Mouse (Mus musculus) kidney, embryonic 14.5 days (tissue): ENCODE results near the gene Lst1. TPM values are rescaled to one million over a fixed set of nuclear protein-coding genes. Genes with fewer than 3 reads are reported as not detected.
A peak's percentile ranks its signal among the peaks of the same experiment; 100 is the strongest.

Experiments
- ATAC-seq: fragments of 200-750 bp; cut with Nextera tagmentation; 2 replicates; pipeline ENCODE4 v1.8.0; 2017; ENCODE audit warnings: moderate number of reproducible peaks, mild to moderate bottlenecking, moderate TSS enrichment, moderate library complexity; ENCODE audit not compliant: low FRiP score, low TSS enrichment
- H3K27ac ChIP-seq: fragments of 300-500 bp; sonication (generic); 2 replicates; pipeline ENCODE4 v1.5.1; 2014; ENCODE audit warnings: low read depth, mild to moderate bottlenecking, low read length, moderate library complexity, mixed read lengths
- H3K27me3 ChIP-seq: fragments of 300-500 bp; sonication (generic); 2 replicates; pipeline ENCODE4 v1.6.1; 2014; ENCODE audit warnings: mild to moderate bottlenecking, low read length; ENCODE audit not compliant: control insufficient read depth, insufficient read depth
- H3K36me3 ChIP-seq: fragments of 300-500 bp; sonication (generic); 2 replicates; pipeline ENCODE4 v1.6.1; 2014; ENCODE audit warnings: low read length, mixed read lengths; ENCODE audit not compliant: control insufficient read depth, insufficient read depth
- H3K4me1 ChIP-seq: fragments of 300-500 bp; sonication (generic); 2 replicates; pipeline ENCODE4 v1.6.1; 2014; ENCODE audit warnings: low read length, mixed read lengths; ENCODE audit not compliant: control insufficient read depth, insufficient read depth
- H3K4me2 ChIP-seq: fragments of 300-500 bp; sonication (generic); replicated peaks from 2 replicates; pipeline ENCODE4 v1.6.1; 2014; ENCODE audit warnings: low read depth, mild to moderate bottlenecking, low read length
- H3K4me3 ChIP-seq: fragments of 300-500 bp; sonication (generic); 2 replicates; pipeline ENCODE4 v1.5.1; 2014; ENCODE audit warnings: mild to moderate bottlenecking, low read length
- H3K9ac ChIP-seq: fragments of 300-500 bp; sonication (generic); 2 replicates; pipeline ENCODE4 v1.6.1; 2014; ENCODE audit warnings: low read depth, mild to moderate bottlenecking, low read length, moderate library complexity
- H3K9me3 ChIP-seq: fragments of 300-500 bp; sonication (generic); 2 replicates; pipeline ENCODE4 v1.6.1; 2016; ENCODE audit warnings: low read length; ENCODE audit not compliant: control insufficient read depth
- WGBS: fragments of 180-500 bp; shearing (Covaris S2); extraction: QIAGEN DNeasy Blood & Tissue Kit; methylation state at CpG from one replicate; pipeline ENCODE4 v1.1.7; 2014; 5-methylcytosine and 5-hydroxymethylcytosine counted together
- polyA plus RNA-seq: library from polyadenylated mRNA; unstranded; fragments of >200 nt; fragmentation: Nextera tagmentation; extraction: Ambion mirVana; gene quantifications from 2 replicates; pipeline ENCODE4 v1.2.1, GENCODE M21; 2014

Gene Lst1
- polyA plus RNA-seq, 1 experiment from 2014 or later = 12.2 TPM

DNA sequence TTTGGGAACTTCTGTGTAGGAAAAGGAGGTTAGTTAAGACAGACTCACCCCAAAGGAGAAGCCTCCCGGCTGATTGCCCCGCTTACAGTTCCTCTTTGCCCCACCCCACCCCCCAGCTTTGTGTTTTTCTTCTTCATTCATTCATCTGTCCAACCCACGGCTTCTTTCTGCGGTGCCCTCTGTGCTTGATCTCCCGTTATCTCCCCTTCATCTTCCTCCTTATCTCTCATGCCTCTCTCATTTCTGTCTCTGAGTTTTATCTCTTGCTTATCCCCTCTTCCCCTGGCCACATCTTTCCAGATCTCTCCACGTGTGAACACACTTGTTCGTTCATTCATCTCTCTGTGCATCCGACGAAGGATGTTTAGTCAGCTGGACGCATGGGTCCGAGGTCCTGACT, 12.9 kb upstream of the Lst1 start:
- H3K4me2 ChIP-seq = no peak overlapping the region
- no peak overlapping the region for H3K4me3 ChIP-seq
- no peaks in the 10 kb centered on the region for H3K36me3 ChIP-seq
- H3K9ac ChIP-seq = no peak overlapping the region
- 61% methylated on average over 11 of the region's 11 CpGs for WGBS
- peaks cover 2% of the 10 kb centered on the region for H3K4me1 ChIP-seq
- peaks cover 34% of the 10 kb centered on the region for H3K27me3 ChIP-seq
- no peaks in the 10 kb centered on the region for H3K9me3 ChIP-seq
- H3K27ac ChIP-seq = no peak overlapping the region
- ATAC-seq = no peak

- no peak overlapping the region for H3K27ac ChIP-seq
- no peaks in the 10 kb centered on the region for H3K9me3 ChIP-seq
- peaks cover 40% of the 10 kb centered on the region for H3K27me3 ChIP-seq
- no peaks in the 10 kb centered on the region for H3K36me3 ChIP-seq
- H3K4me2 ChIP-seq = no peak overlapping the region
- ATAC-seq = no peak
- no peak overlapping the region for H3K9ac ChIP-seq
- WGBS = 90% methylated on average over 11 of the region's 11 CpGs
- peaks cover 8% of the 10 kb centered on the region for H3K4me1 ChIP-seq
- H3K4me3 ChIP-seq = no peak overlapping the region
Observed at GRCm38 (mm10) chr17:35200398-35200797, 12.2 kb upstream of the Lst1 start.

DNA sequence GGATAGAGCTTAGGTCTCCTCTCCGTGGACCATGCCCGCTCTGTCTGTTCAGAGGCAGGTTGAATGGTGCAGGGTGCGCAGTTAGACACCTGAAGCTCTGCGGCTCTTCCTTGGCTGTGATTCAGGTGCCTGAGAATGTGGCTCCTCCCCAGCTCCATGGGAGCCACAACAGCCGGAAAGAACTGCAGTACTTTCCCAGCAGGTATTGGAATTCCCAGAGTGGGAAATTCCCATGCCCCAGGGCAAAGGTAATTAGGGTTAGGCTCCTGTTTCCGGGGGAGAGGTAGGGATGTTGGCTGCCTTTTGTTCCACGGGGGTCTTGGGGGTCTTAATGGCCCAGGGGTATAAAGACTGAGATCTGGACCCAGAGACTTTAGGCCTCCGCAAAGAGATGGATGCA, 10.7 kb upstream of the Lst1 start:
- 20% methylated on average over 8 of the region's 8 CpGs for WGBS

DNA sequence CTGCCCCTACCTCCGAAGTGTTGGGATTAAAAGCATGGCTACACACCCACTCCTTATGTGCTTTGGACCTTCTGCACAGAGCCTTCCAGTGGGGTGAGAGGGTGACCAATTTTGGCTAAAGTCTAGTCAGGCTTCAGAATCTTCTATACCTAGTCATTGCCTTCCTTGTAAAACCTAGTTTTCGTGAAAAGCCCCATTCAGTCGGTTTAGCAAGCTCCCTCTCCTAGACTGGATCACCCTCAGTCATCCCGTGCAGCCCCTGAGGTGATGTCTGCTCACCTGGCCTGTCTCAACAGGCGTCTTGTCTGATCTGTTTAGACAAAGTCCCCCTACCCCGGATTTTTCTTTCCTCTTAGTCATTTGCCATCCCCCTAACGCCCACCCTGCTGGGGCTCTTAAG, 9.8 kb upstream of the Lst1 start:
- Histone ChIP-seq H3K9me3 (no peaks in the 10 kb centered on the region), H3K4me1 (peaks cover 14% of the 10 kb centered on the region), H3K4me2 (no peak overlapping the region), H3K9ac (no peak overlapping the region), H3K27me3 (peaks cover 52% of the 10 kb centered on the region), H3K4me3 (no peak overlapping the region), H3K27ac (no peak overlapping the region), H3K36me3 (no peaks in the 10 kb centered on the region)
- 71% methylated on average over 7 of the region's 7 CpGs for WGBS
- no peak for ATAC-seq

More for the DNA sequence above, 10.7 kb upstream of the Lst1 start:
- Histone ChIP-seq H3K27me3 (peaks cover 52% of the 10 kb centered on the region), H3K9ac (no peak overlapping the region), H3K4me3 (no peak overlapping the region), H3K4me1 (peaks cover 12% of the 10 kb centered on the region), H3K4me2 (no peak overlapping the region), H3K27ac (no peak overlapping the region), H3K36me3 (no peaks in the 10 kb centered on the region), H3K9me3 (no peaks in the 10 kb centered on the region)
- no peak for ATAC-seq

DNA sequence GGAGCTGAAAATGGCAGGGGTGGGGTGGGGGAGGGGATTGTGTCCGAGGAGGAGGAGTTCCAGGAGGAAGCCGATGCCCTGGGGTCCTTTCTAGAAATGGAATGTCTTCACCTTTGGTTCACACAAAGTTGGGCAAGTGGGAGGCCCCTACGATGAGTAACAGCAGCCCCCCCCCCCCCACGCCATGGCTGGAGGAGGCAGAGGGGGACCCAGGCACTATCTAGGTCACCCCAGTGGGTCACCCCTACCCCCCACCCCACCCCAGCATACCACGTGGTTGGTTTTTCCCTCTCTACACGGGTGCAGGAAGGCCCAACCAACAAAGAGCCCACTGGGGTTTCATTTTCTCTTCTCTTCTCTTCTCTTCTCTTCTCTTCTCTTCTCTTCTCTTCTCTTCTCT, 8.9 kb upstream of the Lst1 start:
- Histone ChIP-seq H3K36me3 (no peaks in the 10 kb centered on the region), H3K4me1 (peaks cover 14% of the 10 kb centered on the region), H3K4me3 (no peak overlapping the region), H3K9me3 (no peaks in the 10 kb centered on the region), H3K4me2 (no peak overlapping the region), H3K27ac (no peak overlapping the region), H3K27me3 (peaks cover 45% of the 10 kb centered on the region), H3K9ac (no peak overlapping the region)
- WGBS = 57% methylated on average over 6 of the region's 6 CpGs
- no peak for ATAC-seq

DNA sequence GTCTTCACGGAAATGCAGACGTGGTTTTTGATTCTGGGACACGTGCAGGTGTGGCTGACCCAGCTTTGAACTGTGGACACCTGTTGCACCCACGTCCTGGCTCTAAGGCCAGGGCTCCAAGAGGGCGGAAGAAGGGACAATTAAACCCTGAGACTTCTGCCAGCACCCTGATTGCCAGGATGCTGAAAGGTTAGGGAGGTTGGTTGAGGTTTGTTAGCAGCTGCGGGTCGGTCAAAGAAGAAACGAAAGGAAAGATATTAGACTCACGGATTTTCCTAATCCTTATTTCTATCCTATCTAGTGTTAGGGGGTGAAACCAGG, 8.0 kb upstream of the Lst1 start:
- Histone ChIP-seq H3K9ac (no peak overlapping the region), H3K27ac (no peak overlapping the region), H3K4me2 (peak overlapping the region; percentile 65), H3K4me1 (peaks cover 14% of the 10 kb centered on the region), H3K27me3 (peaks cover 40% of the 10 kb centered on the region), H3K9me3 (no peaks in the 10 kb centered on the region), H3K4me3 (peak overlapping the region; percentile 41), H3K36me3 (no peaks in the 10 kb centered on the region)
- no peak for ATAC-seq
- WGBS = 30% methylated on average over 9 of the region's 9 CpGs

GRCm38 (mm10) chr17:35195631-35196320, 7.5 kb upstream of the Lst1 start:
- Histone ChIP-seq H3K27me3 (peaks cover 35% of the 10 kb centered on the region), H3K4me2 (peak overlapping the region; percentile 65), H3K4me1 (peaks cover 14% of the 10 kb centered on the region), H3K9ac (peak overlapping the region; percentile 32; the same call in 1 of the 2 replicates), H3K36me3 (no peaks in the 10 kb centered on the region), H3K4me3 (peak overlapping the region; percentile 41), H3K9me3 (no peaks in the 10 kb centered on the region), H3K27ac (no peak overlapping the region)
- WGBS = 1% methylated on average over 66 of the region's 66 CpGs
- peak; percentile 84 for ATAC-seq

- peak overlapping the region; percentile 65 for H3K4me2 ChIP-seq
- H3K36me3 ChIP-seq = no peaks in the 10 kb centered on the region
- peak overlapping the region; percentile 32 for H3K9ac ChIP-seq
- H3K27ac ChIP-seq = no peak overlapping the region
- peak overlapping the region; percentile 41 for H3K4me3 ChIP-seq
- H3K4me1 ChIP-seq = peaks cover 14% of the 10 kb centered on the region
- peak; percentile 41; the same call in 1 of the 2 replicates for ATAC-seq
- H3K27me3 ChIP-seq = peaks cover 35% of the 10 kb centered on the region
- WGBS = 45% methylated on average over 19 of the region's 19 CpGs
- no peaks in the 10 kb centered on the region for H3K9me3 ChIP-seq
Observed at GRCm38 (mm10) chr17:35194844-35195630, 6.8 kb upstream of the Lst1 start.
